Mouse (Mus musculus) v-Abl transformed pro-B cells (cell line): Measurements from ENCODE around the gene Med19.

Experiments used
- in situ Hi-C, 2 experiments: fragments of 400-800 bp; cut with MboI; formaldehyde crosslinking; loops; one replicate each; pipeline ENCODE4 v1.15.1; 2025; ENCODE audit not compliant: unreplicated experiment in 2 of 2

Gene Med19

DNA sequence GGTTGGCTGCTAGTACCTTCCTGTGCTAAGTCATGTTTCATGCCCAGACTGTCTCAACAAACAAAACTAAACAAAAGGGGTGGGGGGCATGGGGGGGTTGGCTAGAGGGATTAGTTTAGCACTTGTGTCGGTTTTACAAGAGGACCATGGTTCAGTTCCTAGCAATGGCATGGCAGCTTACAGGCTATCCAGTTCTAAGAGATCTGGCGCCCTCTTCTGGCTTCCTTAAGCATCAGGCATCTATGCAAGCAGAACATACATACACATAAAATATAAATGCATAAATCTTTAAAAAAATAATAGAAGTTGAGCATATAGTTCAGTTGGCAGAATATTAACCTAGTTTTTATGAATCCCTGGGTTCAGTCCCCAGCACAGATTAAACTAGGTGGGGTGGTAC lies 15.3 kb upstream of the Med19 start:
- in situ Hi-C loops = loop anchor here (5.0 to 10.0 kb wide), 4 partner anchors 46 to 211 kb away; no protein-coding TSS in a partner anchor

DNA sequence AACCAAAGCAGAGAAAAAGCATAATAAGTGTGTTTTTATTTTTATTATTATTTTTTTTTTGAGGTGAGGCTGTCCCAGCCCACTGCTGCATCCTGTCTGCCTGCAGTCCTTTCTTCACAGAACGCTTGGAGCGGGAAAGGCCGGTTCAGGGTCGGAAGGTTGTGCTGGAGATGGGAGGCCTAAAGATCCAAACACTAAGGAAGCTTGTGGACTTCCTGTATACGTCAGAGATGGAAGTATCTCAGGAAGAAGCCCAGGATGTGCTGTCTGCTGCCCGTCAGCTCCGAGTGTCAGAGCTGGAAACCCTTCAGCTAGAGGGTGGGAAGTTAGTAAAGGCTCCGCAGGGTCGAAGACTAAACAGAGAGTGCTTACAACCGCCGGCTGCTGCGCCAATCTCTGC lies 12.1 kb upstream of the Med19 start:
- in situ Hi-C loops = loop anchor here in 1 of 2 experiments (10.0 kb wide), 1 partner anchor 51 kb away; no protein-coding TSS in a partner anchor

DNA sequence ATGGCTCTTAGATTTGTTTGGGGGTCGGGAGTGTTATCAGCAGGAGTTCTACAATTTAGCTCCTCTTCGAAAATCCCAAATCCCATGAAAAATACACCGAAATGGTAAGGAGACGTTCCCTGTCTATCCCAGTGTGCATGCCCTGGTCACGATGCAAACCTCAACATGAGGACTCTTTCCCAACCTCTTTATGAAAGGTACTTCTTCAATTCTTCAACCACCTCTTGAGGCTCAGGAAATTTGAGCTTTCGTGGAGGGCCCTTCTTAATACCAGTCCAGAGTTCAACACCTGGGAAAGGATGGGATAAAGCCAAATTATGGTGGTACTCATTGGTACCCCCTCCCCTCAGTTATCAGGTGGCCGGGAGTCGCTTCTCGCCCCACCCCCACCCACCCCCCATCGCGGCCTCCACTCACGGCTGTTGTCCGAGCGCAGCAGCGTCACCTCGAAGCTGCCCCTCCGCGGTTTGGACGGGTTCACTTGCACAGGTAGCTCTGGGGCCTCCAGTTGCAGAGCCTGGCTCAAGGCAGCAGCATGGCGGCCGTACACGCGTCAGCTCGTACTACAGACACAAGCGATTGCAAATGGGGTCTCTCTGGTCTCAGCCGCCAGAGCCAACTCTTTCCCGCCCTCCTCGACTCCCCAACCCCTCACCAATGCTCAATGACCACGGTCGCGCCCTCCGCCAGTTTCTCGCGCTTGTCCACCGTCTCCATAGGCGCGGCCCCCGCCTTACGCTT lies 8.2 kb upstream of the Med19 start:
- in situ Hi-C loops = loop anchor here (10.0 kb wide), 3 partner anchors 55 to 1025 kb away; partner anchors contain the start of genes Smtnl1 (in 1 of the 2), Timm10 (in 1 of the 2) and Zc3h15 (in 1 of the 2)

DNA sequence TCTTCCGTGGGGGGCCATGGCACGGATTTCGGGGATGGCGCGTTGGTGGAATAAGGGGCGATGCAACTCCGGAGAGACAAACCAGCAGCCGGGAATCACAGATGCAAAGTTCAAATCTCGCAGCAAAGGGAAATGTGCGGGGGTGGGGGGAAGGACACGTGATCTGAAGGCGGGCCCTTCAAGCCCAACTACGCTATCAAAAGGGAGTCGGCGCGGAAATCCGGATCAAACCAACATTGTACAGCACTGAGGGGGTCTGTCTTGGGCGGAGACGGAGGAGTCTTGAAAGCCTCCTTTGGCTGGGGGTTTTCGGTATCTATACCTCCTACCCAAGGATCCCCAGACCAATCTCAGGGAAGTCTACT lies 7.7 kb upstream of the Med19 start, which contains the start of gene Selenoh:
Gene Selenoh, minus strand, starts transcription at position 202 of the 365 bp plus-strand sequence.
- in situ Hi-C loops = loop anchor here in 1 of 2 experiments (10.0 kb wide), 2 partner anchors 154 to 1026 kb away; partner anchors contain the start of genes Smtnl1, Timm10 and Zc3h15

DNA sequence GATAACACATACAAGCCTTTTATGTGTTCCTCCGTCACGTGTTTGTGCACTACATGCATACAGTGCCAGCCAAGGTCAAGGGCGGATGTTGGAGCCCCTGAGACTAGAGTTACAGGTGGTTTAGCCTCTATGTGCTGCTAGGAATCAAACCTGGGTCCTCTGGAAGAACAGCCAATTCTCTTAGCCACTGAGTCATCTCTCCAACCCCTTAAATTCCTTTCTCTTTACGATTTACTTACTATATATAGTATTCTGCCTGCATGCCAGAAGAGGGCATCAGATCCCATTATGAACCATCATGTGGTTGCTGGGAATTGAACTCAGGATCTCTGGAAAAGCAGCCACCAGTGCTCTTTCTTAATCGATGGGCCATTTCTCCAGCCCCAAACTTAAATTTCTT lies 6.7 kb upstream of the Med19 start:
- in situ Hi-C loops = loop anchor here in 1 of 2 experiments (10.0 kb wide), 2 partner anchors 153 to 1027 kb away; partner anchors contain the start of genes Smtnl1, Timm10 and Zc3h15

DNA sequence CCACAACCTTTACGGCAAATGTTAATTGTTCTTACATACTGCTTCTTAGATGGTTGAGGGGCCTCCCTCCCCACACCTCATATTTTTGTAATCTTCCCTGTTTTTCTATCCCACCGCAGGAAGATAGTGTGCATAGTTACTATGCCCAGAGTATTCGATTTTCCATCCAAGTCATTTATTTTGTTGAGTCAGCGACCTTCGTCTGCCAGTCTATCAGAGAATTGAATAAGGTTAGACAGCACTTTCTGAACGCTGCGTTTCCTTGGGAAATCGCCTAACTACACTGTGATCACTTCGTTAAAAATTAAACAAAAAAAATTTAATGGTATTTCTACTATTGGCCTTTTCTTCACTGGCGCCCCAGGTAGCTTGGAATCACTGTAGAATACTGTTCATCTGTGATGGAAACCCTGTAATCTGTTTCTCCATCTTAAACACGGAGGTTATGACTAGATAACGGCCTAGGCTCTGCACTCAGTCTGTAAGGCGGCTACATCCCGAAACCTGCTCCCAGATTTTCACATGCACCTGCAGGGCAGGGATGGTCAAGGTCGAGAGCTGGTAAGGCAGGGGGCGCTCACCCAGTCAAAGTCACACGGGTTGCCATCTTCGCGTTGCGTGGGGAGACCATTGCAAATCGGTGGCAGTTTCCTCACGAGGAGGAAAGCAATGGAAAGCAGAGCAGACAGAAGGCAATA lies 783 bp upstream of the Med19 start:
- in situ Hi-C loops = loop anchor here (5.0 to 10.0 kb wide), 4 partner anchors 35 to 1033 kb away; partner anchors contain the start of genes Clp1 (in 1 of the 2), Smtnl1 (in 1 of the 2), Timm10 (in 1 of the 2) and Zc3h15 (in 1 of the 2)

DNA sequence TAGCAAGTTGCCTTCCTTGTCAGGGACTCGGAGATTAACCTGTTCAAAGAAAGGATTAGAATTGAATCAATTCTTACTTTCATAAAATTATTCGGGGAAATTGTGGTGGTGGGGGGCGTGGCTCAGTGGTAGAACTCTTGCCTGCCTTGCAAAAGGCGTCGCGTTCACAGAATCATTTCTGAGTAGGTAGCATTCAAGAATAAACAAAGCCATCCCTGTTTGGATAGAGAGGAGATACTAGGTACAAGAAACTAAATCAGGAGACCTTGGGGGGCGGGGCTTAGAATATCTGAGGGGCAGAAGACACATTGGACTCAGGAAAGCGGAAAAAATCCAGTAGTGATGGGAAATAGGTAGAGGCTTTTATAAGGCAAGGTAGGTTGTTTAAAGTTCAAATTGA lies 814 bp downstream of the Med19 start, which contains the start of gene Tmx2:
Gene Tmx2, minus strand, starts transcription at position 125 of the 400 bp plus-strand sequence.
- in situ Hi-C loops = loop anchor here (5.0 to 10.0 kb wide), 4 partner anchors 33 to 1034 kb away; partner anchors contain the start of genes Clp1 (in 1 of the 2), Smtnl1 (in 1 of the 2), Timm10 (in 1 of the 2) and Zc3h15 (in 1 of the 2)

DNA sequence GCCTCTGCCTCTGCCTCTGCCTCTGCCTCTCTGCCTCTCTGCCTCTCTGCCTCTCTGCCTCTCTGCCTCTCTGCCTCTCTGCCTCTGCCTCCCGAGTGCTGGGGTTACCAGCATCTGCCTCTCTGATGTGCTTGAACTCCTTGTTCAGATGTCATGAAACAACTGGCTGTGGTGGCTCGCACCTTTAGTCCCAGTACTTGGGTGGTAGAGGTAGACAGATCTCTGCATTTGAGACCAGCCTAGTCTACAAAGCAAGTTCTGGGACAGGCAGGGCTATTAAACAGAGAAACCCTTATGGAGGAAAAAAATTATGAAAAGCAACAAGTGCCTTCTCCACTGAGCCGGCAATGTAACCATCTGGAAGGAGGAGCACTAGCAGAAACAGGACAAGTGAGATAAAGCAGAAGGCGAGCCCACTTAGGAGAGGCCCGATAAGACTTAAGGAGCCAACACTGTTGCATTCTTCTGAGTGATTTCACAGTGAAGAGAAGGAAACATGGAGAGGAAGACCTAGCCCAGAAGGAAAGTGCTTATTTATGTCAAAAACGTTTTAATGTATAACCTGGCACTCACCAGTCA lies 4.5 kb downstream of the Med19 start:
- in situ Hi-C loops = no loop called here

DNA sequence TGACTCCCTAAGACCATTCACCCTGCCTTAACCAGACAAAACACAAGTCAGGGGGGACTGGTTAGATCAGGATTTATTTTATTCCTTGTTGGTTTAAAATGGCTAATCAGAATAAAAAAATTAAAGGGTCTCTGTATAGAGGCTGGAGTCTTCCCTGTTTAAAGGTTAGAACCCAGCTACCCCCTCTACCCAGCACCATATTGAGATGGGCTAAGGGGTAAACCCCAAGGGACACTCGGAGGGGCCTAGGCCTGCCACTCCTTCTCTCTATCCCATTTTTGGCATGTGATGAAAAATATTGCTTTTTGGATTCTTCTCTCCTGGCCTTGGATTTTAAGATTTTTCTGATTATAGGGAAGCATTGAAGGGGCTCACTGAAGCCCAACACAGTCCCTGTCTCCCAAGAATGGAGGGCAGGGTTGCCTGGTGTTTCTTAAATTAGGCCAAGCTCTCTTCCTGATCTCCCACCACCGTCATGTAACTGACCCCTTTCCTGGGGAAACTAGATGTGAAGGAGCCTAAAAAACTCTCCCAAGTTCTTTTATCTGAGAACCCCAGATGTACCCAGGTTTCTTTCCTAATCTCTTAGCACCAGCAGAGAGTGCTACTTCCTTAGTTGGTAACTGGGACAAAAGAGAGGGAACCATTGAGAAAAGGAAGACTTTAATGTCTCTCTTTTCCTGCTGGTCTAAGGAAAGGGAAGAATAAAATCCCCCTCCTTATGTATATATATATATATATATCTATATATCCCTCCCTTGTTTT lies 10.1 kb downstream of the Med19 start:
- in situ Hi-C loops = no loop called here

DNA sequence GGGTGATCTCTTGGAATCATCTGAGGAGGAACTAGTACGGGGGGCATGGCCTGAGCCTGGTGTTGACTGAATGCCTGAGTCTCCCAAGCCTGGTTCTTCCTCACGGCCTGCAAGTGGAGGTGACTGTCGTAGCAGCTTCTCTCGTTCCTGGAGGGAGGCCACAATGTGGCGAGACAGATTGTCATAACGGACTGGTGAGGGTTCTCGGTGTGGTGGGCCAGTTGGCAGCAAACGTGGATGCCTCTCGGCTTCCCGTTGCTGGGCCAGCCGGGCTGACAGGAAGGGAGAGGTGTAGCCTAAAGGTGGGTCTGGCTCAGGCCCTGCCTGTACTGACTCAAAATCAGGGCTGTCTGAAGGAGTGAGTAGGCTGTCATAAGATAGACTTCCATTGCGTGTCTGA lies 11.8 kb downstream of the Med19 start:
- in situ Hi-C loops = no loop called here

DNA sequence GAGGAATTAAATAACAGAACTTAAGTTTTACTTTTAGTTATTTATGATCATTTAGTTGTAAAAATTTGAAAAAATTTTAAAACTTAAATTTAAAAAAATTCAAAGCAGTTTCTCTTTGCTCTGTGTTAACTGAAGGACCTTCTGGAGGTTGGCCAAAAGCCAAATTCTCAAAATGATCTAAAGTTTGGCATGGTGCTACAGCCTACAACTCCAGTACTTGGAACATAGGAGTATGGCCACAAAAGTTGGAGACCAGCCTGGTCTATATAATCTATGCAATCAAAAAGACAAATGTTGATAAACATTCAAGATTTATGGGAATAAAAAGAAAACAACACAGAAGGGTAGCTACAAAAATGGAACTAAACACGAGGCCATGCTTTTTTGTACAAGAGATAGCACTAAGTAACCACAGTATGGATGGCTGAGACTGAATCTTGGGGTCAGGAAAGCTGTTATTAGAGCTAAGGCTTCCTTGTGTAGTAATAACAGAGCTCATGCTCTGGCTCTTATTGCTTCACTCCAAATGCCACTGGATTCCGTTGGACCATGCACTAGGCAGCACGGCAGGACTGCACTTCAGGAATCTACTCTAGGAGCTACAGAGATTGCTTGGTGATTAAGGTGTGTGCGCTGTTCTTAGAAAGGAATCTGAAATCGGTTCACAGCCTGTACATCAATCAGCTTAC lies 16.9 kb downstream of the Med19 start:
- in situ Hi-C loops = no loop called here

DNA sequence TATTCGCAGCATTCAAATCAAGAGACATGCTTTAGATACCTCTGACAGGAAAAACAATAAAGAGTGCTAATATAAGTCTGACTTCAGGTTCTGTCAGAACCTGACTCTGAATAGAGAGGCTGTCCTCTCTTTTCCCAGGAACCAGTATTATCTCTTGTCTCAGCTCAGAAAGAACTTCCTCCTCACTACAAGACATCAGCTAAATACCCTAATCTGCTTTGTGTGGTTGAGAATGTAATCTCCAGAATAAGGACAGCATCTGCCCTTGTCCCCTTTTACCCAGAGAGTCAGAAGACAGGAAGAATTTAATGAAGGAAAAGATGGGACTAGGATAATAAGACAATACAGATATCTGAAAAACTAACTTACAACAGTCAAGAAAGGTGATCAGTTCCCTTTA lies 25.3 kb downstream of the Med19 start:
- in situ Hi-C loops = loop anchor here in 1 of 2 experiments (25.0 kb wide), 1 partner anchor 334 kb away; the partner anchor contains the start of genes P2rx3, Ssrp1 and Tnks1bp1

DNA sequence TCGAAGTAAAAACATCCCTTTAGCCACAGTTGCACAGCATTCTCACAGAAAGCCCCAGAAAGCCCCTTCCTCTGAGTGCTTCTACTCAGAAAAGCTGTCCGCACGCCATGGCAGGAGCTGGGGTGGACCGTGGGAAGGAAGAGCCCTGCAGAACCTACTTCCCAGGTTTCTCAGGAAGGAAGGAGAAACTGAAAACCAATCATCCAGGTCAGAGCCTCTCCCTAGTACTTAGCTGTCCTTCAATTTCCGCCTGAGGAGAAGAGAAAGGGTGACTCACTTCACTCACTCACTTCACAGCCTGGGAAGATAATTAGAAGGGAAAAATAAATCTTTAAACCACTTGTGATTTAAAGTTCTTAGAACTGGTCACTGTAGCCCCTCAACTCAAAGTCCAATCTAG lies 26.1 kb downstream of the Med19 start:
- in situ Hi-C loops = loop anchor here in 1 of 2 experiments (25.0 kb wide), 1 partner anchor 333 kb away; the partner anchor contains the start of genes P2rx3, Ssrp1 and Tnks1bp1

DNA sequence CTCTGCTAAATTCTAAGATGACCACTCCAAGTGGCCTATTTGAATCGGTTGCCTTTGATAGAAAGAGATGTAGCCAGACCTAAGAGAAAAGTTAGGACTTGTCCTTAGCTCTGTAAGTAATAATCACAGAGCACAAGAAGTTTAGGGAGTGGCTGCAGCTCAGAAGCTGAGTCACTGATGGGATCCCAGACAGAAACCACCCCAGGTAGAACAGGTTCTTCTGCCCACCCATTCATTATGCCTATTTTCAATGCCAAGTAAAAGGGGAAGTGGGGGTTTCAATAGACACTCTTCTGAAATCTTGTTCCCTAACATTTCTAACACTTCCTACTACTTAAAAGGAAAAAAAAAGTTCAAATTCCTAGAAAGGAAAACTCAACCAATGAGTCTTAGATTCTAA lies 27.1 kb downstream of the Med19 start:
- in situ Hi-C loops = loop anchor here in 1 of 2 experiments (25.0 kb wide), 1 partner anchor 332 kb away; the partner anchor contains the start of genes P2rx3, Ssrp1 and Tnks1bp1

DNA sequence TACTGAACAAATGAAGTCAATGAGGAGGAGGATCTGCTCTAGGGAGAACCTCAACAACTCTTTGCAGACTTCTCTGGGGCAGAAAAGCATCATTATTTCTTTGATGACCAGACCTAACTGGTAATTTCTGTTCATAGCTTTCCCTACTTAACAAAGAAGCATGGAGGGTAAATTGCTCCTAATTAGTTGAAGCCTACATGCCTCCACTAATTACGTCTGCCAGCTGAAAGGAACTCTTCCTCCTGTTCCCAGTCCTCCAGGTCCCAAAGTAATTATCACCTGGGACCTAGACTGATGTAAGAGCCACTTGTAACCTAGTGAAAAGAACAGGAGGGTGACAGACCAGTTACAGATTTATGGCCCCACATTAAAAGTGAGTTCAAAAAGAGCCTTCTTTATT lies 29.3 kb downstream of the Med19 start:
- in situ Hi-C loops = loop anchor here in 1 of 2 experiments (25.0 kb wide), 1 partner anchor 330 kb away; the partner anchor contains the start of genes P2rx3, Ssrp1 and Tnks1bp1

DNA sequence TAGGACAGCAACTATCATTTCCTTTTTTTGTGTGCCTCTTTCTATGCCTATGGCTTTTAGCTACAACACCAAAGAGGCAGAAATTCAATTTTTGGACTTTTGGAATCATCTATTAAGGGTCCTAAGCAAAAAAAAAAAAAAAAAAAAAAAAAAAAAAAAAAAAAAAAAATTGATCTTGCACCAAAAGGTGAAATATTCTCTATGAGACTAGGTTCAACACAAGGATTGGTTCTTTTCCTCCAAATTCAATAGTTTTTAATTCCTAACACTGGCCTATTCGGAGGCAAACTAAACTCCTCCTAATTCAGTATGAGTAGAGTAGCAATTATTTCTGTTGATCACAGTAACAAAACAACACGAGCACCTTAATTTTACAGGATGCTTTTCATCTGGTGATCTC lies 33.7 kb downstream of the Med19 start:
- in situ Hi-C loops = loop anchor here (5.0 to 25.0 kb wide), 2 partner anchors 35 to 325 kb away; partner anchors contain the start of genes Gm28635 (in 1 of the 2), Med19 (in 1 of the 2), P2rx3 (in 1 of the 2) and Ssrp1 (in 1 of the 2)

DNA sequence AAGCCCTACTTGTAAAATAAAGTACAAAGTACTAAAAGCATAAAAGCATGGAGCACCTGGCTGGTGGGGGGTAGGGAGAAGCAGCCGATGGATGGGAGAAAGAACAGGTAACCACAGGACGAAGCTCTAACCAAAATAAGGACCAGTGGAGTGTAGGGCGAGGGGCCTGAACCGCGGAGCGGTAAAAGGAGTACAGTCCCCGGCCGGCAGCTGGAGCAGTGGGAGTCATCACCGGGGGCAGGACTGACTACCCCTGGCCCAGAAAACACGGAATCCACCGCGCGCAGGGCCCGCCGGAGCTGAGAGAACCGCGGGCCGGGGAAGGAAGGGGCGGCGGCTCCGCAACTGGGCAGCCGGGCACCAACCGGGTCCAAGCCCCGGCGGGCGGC lies 36.2 kb downstream of the Med19 start:
- in situ Hi-C loops = loop anchor here (5.0 to 25.0 kb wide), 2 partner anchors 37 to 323 kb away; partner anchors contain the start of genes Gm28635 (in 1 of the 2), Med19 (in 1 of the 2), P2rx3 (in 1 of the 2) and Ssrp1 (in 1 of the 2)

DNA sequence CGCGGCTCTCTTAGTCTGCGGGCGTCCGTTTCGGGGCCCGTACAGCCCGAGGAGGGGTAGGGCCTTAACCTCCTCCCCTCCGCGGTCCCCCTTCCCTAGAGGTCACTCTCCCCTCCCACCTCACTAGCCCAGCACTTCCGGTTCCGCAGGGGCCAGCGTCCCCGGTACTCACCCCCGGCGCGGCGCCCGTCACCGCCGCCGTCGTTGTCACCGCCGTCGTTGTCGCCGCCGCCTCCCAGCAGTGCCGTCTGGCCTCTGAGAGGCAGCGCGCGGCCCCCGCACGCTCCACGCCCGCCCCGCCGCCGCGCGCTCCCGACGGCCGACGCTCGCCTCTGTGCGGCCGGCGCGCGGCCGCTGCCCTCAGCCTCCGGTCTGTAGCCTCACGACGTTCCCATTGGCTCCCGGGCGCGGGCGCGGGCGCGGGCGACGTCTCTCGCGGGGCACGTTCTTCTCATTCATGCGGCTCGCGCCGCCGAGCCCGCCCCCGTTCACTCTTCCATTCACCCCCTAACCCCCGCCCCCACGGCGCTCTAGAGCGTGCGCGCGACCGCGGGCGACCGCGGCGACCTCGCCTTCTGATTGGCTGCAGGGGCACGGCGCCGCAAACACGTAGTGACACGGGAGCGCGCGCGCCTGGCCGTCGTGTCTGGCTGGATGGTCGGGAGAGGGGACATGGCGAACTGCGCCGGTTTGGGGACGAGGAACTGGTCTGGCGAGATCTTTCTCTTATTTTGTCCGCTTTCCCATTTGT lies 36.8 kb downstream of the Med19 start, which contains the start of gene Zdhhc5:
Gene Zdhhc5, minus strand, starts transcription at position 370 of the 751 bp plus-strand sequence.
- in situ Hi-C loops = loop anchor here (5.0 to 25.0 kb wide), 2 partner anchors 38 to 322 kb away; partner anchors contain the start of genes Gm28635 (in 1 of the 2), Med19 (in 1 of the 2), P2rx3 (in 1 of the 2) and Ssrp1 (in 1 of the 2)
